Mouse (Mus musculus): ENCODE results near the gene Dennd4a. TPM values are rescaled to one million over a fixed set of nuclear protein-coding genes. Genes with fewer than 3 reads are reported as not detected.

Dennd4a gene
- polyA plus RNA-seq, 1 experiment from 2014 or later: 10.3 TPM

- ATAC-seq (ENCODE audit: low FRiP score): no peak
- 87% methylated on average over 4 of the region's 4 CpGs for WGBS
Observed at GRCm38 (mm10) chr9:64775491-64775890, 35.6 kb upstream of the Dennd4a start.

GRCm38 (mm10) chr9:64777441-64777987 lies 33.6 kb upstream of the Dennd4a start:
- Histone ChIP-seq H3K9ac (no peak overlapping the region), H3K4me3 (no peak overlapping the region), H3K36me3 (no peaks in the 10 kb centered on the region), H3K9me3 (replicated peaks) (no peaks in the 10 kb centered on the region), H3K4me1 (peaks cover 12% of the 10 kb centered on the region), H3K27ac (no peak overlapping the region), H3K4me2 (replicated peaks) (no peak overlapping the region), H3K27me3 (no peaks in the 10 kb centered on the region)
- whole genome bisulfite sequencing: 94% methylated on average over 4 of the region's 4 CpGs
- no peak for ATAC-seq (ENCODE audit: low FRiP score)

More at GRCm38 (mm10) chr9:64775491-64775890, 35.6 kb upstream of the Dennd4a start:
- Histone ChIP-seq H3K36me3 (no peaks in the 10 kb centered on the region), H3K27me3 (no peaks in the 10 kb centered on the region), H3K27ac (peak overlapping the region; percentile 80; the same call in 1 of the 2 replicates), H3K9ac (no peak overlapping the region), H3K4me2 (replicated peaks) (no peak overlapping the region), H3K4me3 (no peak overlapping the region), H3K4me1 (peaks cover 17% of the 10 kb centered on the region), H3K9me3 (replicated peaks) (no peaks in the 10 kb centered on the region)

GRCm38 (mm10) chr9:64778151-64778550 lies 33.0 kb upstream of the Dennd4a start:
- H3K9ac ChIP-seq: no peak overlapping the region
- no peak overlapping the region for H3K4me3 ChIP-seq
- peaks cover 12% of the 10 kb centered on the region for H3K4me1 ChIP-seq
- H3K27me3 ChIP-seq: no peaks in the 10 kb centered on the region
- ATAC-seq (ENCODE audit: low FRiP score): no peak
- H3K4me2 ChIP-seq (replicated peaks): no peak overlapping the region
- WGBS: 81% methylated on average over 1 of the region's 1 CpGs
- H3K27ac ChIP-seq: no peak overlapping the region
- H3K36me3 ChIP-seq: no peaks in the 10 kb centered on the region
- H3K9me3 ChIP-seq (replicated peaks): no peaks in the 10 kb centered on the region

- Histone ChIP-seq H3K9ac (no peak overlapping the region), H3K27ac (no peak overlapping the region), H3K4me3 (no peak overlapping the region), H3K27me3 (no peaks in the 10 kb centered on the region), H3K36me3 (no peaks in the 10 kb centered on the region), H3K9me3 (replicated peaks) (no peaks in the 10 kb centered on the region), H3K4me1 (peaks cover 5% of the 10 kb centered on the region), H3K4me2 (replicated peaks) (no peak overlapping the region)
- ATAC-seq (ENCODE audit: low FRiP score): no peak
- 37% methylated on average over 7 of the region's 7 CpGs for WGBS
Observed at GRCm38 (mm10) chr9:64779628-64780027, 31.5 kb upstream of the Dennd4a start.

GRCm38 (mm10) chr9:64783511-64783910 lies 27.6 kb upstream of the Dennd4a start:
- Histone ChIP-seq H3K36me3 (no peaks in the 10 kb centered on the region), H3K27me3 (no peaks in the 10 kb centered on the region), H3K4me1 (no peaks in the 10 kb centered on the region), H3K4me2 (replicated peaks) (no peak overlapping the region), H3K27ac (no peak overlapping the region), H3K4me3 (no peak overlapping the region), H3K9me3 (replicated peaks) (no peaks in the 10 kb centered on the region), H3K9ac (no peak overlapping the region)
- ATAC-seq (ENCODE audit: low FRiP score): no peak
- WGBS: 57% methylated on average over 7 of the region's 7 CpGs

GRCm38 (mm10) chr9:64784841-64785240 lies 26.3 kb upstream of the Dennd4a start:
- Histone ChIP-seq H3K9ac (no peak overlapping the region), H3K27me3 (no peaks in the 10 kb centered on the region), H3K4me2 (replicated peaks) (no peak overlapping the region), H3K36me3 (no peaks in the 10 kb centered on the region), H3K27ac (no peak overlapping the region), H3K4me3 (no peak overlapping the region), H3K9me3 (replicated peaks) (no peaks in the 10 kb centered on the region), H3K4me1 (no peaks in the 10 kb centered on the region)
- no peak for ATAC-seq (ENCODE audit: low FRiP score)
- WGBS: 22% methylated on average over 4 of the region's 4 CpGs

- ATAC-seq (ENCODE audit: low FRiP score): no peak
- Histone ChIP-seq H3K27me3 (no peaks in the 10 kb centered on the region), H3K27ac (no peak overlapping the region), H3K9me3 (replicated peaks) (no peaks in the 10 kb centered on the region), H3K4me3 (no peak overlapping the region), H3K4me2 (replicated peaks) (no peak overlapping the region), H3K9ac (no peak overlapping the region), H3K4me1 (no peaks in the 10 kb centered on the region), H3K36me3 (no peaks in the 10 kb centered on the region)
- 79% methylated on average over 9 of the region's 9 CpGs for WGBS
Observed at GRCm38 (mm10) chr9:64786216-64786905, 24.8 kb upstream of the Dennd4a start.

GRCm38 (mm10) chr9:64788070-64788469 lies 23.1 kb upstream of the Dennd4a start:
- Histone ChIP-seq H3K36me3 (no peaks in the 10 kb centered on the region), H3K27ac (no peak overlapping the region), H3K4me2 (replicated peaks) (no peak overlapping the region), H3K9ac (no peak overlapping the region), H3K4me1 (no peaks in the 10 kb centered on the region), H3K27me3 (no peaks in the 10 kb centered on the region), H3K9me3 (replicated peaks) (no peaks in the 10 kb centered on the region), H3K4me3 (no peak overlapping the region)
- WGBS: 91% methylated on average over 7 of the region's 7 CpGs
- no peak for ATAC-seq (ENCODE audit: low FRiP score)

GRCm38 (mm10) chr9:64789341-64789761 lies 21.8 kb upstream of the Dennd4a start:
- ATAC-seq (ENCODE audit: low FRiP score): no peak
- Histone ChIP-seq H3K36me3 (no peaks in the 10 kb centered on the region), H3K27me3 (no peaks in the 10 kb centered on the region), H3K9ac (no peak overlapping the region), H3K27ac (no peak overlapping the region), H3K4me2 (replicated peaks) (no peak overlapping the region), H3K4me3 (no peak overlapping the region), H3K4me1 (no peaks in the 10 kb centered on the region), H3K9me3 (replicated peaks) (no peaks in the 10 kb centered on the region)
- WGBS: 80% methylated on average over 13 of the region's 13 CpGs

GRCm38 (mm10) chr9:64789887-64790400 lies 21.2 kb upstream of the Dennd4a start:
- Histone ChIP-seq H3K9me3 (replicated peaks) (no peaks in the 10 kb centered on the region), H3K27ac (no peak overlapping the region), H3K4me1 (no peaks in the 10 kb centered on the region), H3K27me3 (no peaks in the 10 kb centered on the region), H3K36me3 (no peaks in the 10 kb centered on the region), H3K4me2 (replicated peaks) (no peak overlapping the region), H3K4me3 (no peak overlapping the region), H3K9ac (no peak overlapping the region)
- ATAC-seq (ENCODE audit: low FRiP score): no peak
- 85% methylated on average over 10 of the region's 10 CpGs for WGBS

- Histone ChIP-seq H3K4me1 (no peaks in the 10 kb centered on the region), H3K27ac (no peak overlapping the region), H3K4me3 (no peak overlapping the region), H3K36me3 (no peaks in the 10 kb centered on the region), H3K27me3 (no peaks in the 10 kb centered on the region), H3K9ac (no peak overlapping the region), H3K4me2 (replicated peaks) (no peak overlapping the region), H3K9me3 (replicated peaks) (no peaks in the 10 kb centered on the region)
- no peak for ATAC-seq (ENCODE audit: low FRiP score)
- 92% methylated on average over 7 of the region's 7 CpGs for WGBS
Observed at GRCm38 (mm10) chr9:64790673-64791660, 20.2 kb upstream of the Dennd4a start.

- no peak overlapping the region for H3K4me3 ChIP-seq
- no peaks in the 10 kb centered on the region for H3K27me3 ChIP-seq
- H3K36me3 ChIP-seq: no peaks in the 10 kb centered on the region
- no peak overlapping the region for H3K4me2 ChIP-seq (replicated peaks)
- H3K27ac ChIP-seq: no peak overlapping the region
- ATAC-seq (ENCODE audit: low FRiP score): no peak
- H3K9ac ChIP-seq: no peak overlapping the region
- H3K9me3 ChIP-seq (replicated peaks): no peaks in the 10 kb centered on the region
- 68% methylated on average over 1 of the region's 1 CpGs for WGBS
- no peaks in the 10 kb centered on the region for H3K4me1 ChIP-seq
Observed at GRCm38 (mm10) chr9:64791676-64792075, 19.5 kb upstream of the Dennd4a start.

Measured in hindbrain, embryonic 12.5 days (tissue).